Mouse (Mus musculus) G1E (cell line): ENCODE data around the gene Sms. TPM values are rescaled to one million over a fixed set of nuclear protein-coding genes. Genes with fewer than 3 reads are reported as not detected.

Source experiments
- ATAC-seq: 2 replicates; pipeline ENCODE4 v1.8.0; 2016; ENCODE audit warnings: mild to moderate bottlenecking; ENCODE audit not compliant: insufficient number of reproducible peaks, poor library complexity, low FRiP score, severe bottlenecking; ENCODE audit errors: extremely low read depth
- DNase-seq: peaks from one replicate; pipeline ENCODE4 v3.0.0; 2012; ENCODE audit warnings: low spot score
- H3K27me3 ChIP-seq: 2 replicates; pipeline ENCODE4 v1.6.1; 2012; ENCODE audit warnings: mild to moderate bottlenecking, low read length, inconsistent platforms; ENCODE audit not compliant: insufficient read depth
- H3K36me3 ChIP-seq: replicated peaks from 2 replicates; pipeline ENCODE3; 2012; ENCODE audit warnings: mild to moderate bottlenecking, inconsistent platforms
- H3K4me1 ChIP-seq: 2 replicates; pipeline ENCODE4 v1.6.1; 2012; ENCODE audit warnings: low read depth, low read length, inconsistent platforms, mixed read lengths; ENCODE audit not compliant: insufficient read depth
- H3K4me3 ChIP-seq: 2 replicates; pipeline ENCODE4 v1.5.1; 2012; ENCODE audit warnings: low read depth, mild to moderate bottlenecking, inconsistent platforms, low read length, moderate library complexity, mixed read lengths
- H3K9me3 ChIP-seq: replicated peaks from 2 replicates; pipeline ENCODE4 v1.6.1; 2012; ENCODE audit warnings: inconsistent platforms
- CTCF ChIP-seq: IDR thresholded peaks from 2 replicates; pipeline ENCODE4 v1.5.1; 2012; ENCODE audit warnings: low read depth, low read length, inconsistent platforms, mixed read lengths
- GATA1 ChIP-seq: IDR thresholded peaks from 2 replicates; pipeline ENCODE4 v1.6.1; 2012; ENCODE audit warnings: borderline replicate concordance, low read length, inconsistent platforms, mixed read lengths
- GATA2 ChIP-seq: IDR thresholded peaks from 2 replicates; pipeline ENCODE4 v1.6.1; 2012; ENCODE audit warnings: low read depth, low read length, inconsistent platforms, borderline replicate concordance
- POLR2AphosphoS5 ChIP-seq: IDR thresholded peaks from 2 replicates; pipeline ENCODE4 v1.6.1; 2012; ENCODE audit warnings: low read depth, low read length, inconsistent platforms; ENCODE audit not compliant: insufficient replicate concordance
- TAL1 ChIP-seq: conservative IDR thresholded peaks from 2 replicates; pipeline ENCODE4 v1.6.1; 2012; ENCODE audit warnings: low read depth, low read length, inconsistent platforms, mixed read lengths
- polyA plus RNA-seq: library from polyadenylated mRNA; stranded (reverse); fragments of >175 nt; gene quantifications from 2 replicates; pipeline ENCODE4 v1.2.3, GENCODE M21; 2012
- total RNA-seq, 2 experiments: library from RNA; stranded (forward) in 1 of 2; stranded (reverse) in 1 of 2; fragments of 200-1000 nt in 1 of 2; fragments of >200 nt in 1 of 2; fragmentation: Nextera tagmentation in 1 of 2; gene quantifications; 2 replicates each; pipeline ENCODE4 v1.2.3; 2014 to 2017

Sms gene
- total and polyA plus RNA-seq, 3 experiments = 35.5 to 80.6 (median 76.3) TPM

DNA sequence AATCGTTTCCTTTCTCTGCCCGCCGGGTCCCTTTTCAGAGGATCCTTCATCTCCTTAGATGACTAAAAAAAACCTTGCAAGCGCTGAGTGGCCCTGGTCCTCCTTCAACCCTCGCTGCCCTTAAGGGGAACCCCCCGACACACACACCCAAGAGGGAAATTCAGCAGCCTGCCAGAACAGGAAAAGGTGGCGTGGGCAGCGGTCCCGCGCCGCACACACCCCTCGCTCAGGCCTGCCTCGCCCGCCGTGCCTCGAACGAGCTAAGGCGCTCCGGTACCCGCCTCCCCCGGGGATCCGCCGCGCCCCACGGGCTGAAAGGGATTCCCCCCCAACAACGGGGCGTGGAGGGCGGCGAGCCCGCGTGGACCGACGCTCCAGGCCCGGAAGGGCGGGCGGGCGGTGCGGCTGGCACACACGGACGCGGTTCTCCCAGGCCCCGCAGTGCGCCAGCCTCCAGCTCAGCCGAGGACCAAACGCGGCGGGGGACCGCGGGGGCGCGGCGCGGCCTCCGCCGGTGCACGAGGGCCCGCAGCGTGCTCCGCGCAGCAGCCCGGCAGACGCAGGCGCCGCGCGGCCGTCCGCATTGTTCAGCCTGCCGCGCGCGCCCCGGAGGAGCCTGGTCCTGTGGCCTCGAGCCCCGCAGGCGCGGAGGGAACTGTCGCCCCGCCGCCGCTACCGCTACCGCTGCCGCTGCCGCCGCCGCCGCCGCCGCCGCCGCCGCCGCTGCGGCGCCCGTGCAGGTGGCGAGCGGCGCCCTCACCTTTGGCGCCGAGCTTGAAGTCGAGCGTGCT lies 747 bp downstream of the Sms start:
- no peak for DNase-seq
- Histone ChIP-seq H3K4me1 (peaks cover 18% of the 10 kb centered on the region), H3K9me3 (no peaks in the 10 kb centered on the region), H3K4me3 (peak overlapping the region; percentile 77), H3K36me3 (peaks cover 2% of the 10 kb centered on the region), H3K27me3 (no peaks in the 10 kb centered on the region)
- no peak for ATAC-seq
- TF ChIP-seq GATA1 = no peak
- no peak for TF ChIP-seq TAL1
- TF ChIP-seq POLR2AphosphoS5 = no peak
- TF ChIP-seq CTCF = no peak
- no peak for TF ChIP-seq GATA2

- Histone ChIP-seq H3K9me3 (no peaks in the 10 kb centered on the region), H3K4me1 (peaks cover 18% of the 10 kb centered on the region), H3K36me3 (peaks cover 2% of the 10 kb centered on the region), H3K4me3 (peak overlapping the region; percentile 77), H3K27me3 (no peaks in the 10 kb centered on the region)
- DNase-seq (no peak), ATAC-seq (no peak)
- TF ChIP-seq POLR2AphosphoS5 (no peak), CTCF (no peak), GATA1 (no peak)
These were observed 1.3 kb downstream of the Sms start for GRCm38 (mm10) chrX:157490769-157491144.

DNA sequence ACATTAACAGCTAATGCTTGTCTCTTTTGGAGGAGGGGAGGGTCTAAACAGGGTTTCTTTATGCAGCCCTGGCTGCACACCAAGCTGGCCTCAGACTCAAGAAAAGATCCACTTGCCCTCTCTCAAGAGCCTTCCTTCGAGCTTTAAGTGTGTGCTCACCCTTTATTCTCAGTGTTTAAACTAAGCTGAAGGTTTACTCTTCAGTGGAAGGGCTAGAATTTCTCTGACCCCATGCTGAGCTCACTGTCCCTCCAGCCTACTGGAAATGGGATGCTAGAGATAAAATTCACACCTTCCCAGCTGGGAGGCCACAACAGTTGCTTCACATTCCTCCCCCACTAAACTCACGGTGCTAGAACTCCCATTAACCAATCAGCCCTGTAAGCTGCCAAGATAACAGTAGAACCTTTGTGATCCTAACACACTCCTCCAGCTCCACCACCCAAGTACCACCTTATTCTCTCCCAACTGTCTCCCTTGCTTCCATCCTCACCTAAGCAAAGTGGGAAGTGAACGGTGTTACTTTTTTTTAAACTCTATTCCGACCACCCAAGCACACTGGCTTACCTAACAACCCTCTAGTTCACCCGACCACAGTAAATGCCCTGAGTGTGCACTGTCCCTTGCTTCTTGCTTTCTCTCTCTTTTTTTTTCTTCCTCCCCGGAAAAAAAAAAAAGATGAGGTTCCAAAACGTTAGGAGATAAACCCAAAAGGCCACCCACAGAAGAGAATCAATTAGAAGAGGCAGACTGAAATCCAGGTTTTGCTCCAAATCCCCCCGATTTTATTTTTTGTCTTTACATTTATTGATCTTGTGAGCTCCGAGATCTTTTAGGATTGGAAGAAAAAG lies 2.0 kb downstream of the Sms start:
- TF ChIP-seq CTCF = no peak
- no peak for TF ChIP-seq GATA1
- no peak for TF ChIP-seq POLR2AphosphoS5
- TF ChIP-seq GATA2 = no peak
- no peak for TF ChIP-seq TAL1
- Histone ChIP-seq H3K9me3 (no peaks in the 10 kb centered on the region), H3K36me3 (peaks cover 2% of the 10 kb centered on the region), H3K4me3 (peak overlapping the region; percentile 77; the same call in 1 of the 2 replicates), H3K4me1 (peaks cover 18% of the 10 kb centered on the region), H3K27me3 (no peaks in the 10 kb centered on the region)
- ATAC-seq = no peak
- DNase-seq = no peak

DNA sequence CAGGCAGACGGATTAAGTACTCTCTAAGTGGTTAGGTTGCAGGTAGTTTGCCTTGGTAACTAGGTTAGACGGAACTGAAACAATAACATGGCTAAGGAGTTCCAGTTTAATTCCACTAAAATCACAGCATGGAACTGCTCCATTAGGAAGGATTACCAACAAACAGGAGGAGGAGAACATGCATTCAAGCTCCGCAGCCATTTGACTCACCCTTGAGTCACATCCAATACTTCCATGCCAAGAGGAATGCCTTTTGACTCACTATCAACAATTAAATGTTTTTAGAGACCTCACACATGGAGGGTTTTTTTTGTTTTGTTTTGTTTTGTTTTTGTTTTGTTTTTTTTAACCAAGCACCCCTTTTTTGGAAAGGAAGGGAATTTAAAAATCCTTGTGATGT lies 3.3 kb downstream of the Sms start:
- Histone ChIP-seq H3K36me3 (peaks cover 2% of the 10 kb centered on the region), H3K4me3 (no peak overlapping the region), H3K27me3 (no peaks in the 10 kb centered on the region), H3K4me1 (peaks cover 18% of the 10 kb centered on the region), H3K9me3 (no peaks in the 10 kb centered on the region)
- no peak for TF ChIP-seq CTCF
- TF ChIP-seq GATA2 = no peak
- TF ChIP-seq TAL1 = no peak
- no peak for TF ChIP-seq GATA1
- TF ChIP-seq POLR2AphosphoS5 = no peak
- no peak for DNase-seq
- ATAC-seq = no peak

DNA sequence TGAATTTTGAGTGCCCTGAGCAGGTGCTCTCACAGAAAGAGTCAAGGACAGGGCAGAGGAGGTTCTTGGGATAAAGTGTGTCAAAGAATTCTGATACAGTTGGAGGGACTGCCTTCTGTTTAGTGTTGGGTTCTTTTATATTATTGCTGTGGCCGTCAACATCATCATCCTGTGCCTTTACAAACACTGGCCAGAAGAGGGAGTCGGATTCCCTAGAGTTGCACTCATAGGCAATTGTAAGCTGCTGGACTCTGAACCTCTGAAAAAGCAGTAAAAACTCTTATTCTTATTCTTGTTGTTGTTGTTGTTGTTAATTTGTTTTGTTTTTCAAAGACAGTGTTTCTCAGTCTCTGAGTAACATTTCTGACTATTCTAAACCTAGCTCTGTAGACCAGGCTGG lies 5.3 kb downstream of the Sms start:
- peaks cover 14% of the 10 kb centered on the region for H3K4me1 ChIP-seq
- H3K9me3 ChIP-seq = no peaks in the 10 kb centered on the region
- ATAC-seq = 0 out of 2 replicates have a peak, but pooled peaks have one; percentile 59
- H3K36me3 ChIP-seq = peaks cover 2% of the 10 kb centered on the region
- DNase-seq = no peak
- H3K27me3 ChIP-seq = no peaks in the 10 kb centered on the region
- TF ChIP-seq POLR2AphosphoS5 (no peak), CTCF (peak; percentile 12; the same call in 1 of the 2 replicates)
- no peak overlapping the region for H3K4me3 ChIP-seq

DNA sequence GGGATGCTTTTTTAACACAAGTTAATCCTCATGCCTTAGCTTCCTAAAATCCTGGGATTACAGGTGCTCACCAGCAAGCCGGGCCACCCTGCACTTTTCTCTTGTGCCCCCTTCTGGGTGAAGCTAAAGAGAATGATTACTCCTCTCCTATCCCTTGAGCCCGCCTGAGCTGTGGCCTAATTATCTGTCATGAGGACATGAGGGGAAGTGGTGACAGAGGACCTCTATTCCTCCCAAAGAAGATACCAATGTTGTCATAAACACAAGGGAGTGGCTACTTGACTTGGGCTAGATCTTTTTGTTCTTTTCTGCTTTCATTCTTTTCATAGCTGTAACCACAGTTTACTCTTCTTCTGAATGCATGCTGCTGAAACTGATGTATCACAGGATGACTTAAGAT lies 9.2 kb downstream of the Sms start:
- H3K9me3 ChIP-seq = no peaks in the 10 kb centered on the region
- no peak overlapping the region for H3K4me3 ChIP-seq
- H3K27me3 ChIP-seq = no peaks in the 10 kb centered on the region
- no peak for TF ChIP-seq POLR2AphosphoS5
- TF ChIP-seq GATA2 = no peak
- no peak for TF ChIP-seq GATA1
- no peak for TF ChIP-seq CTCF
- no peak for TF ChIP-seq TAL1
- peaks cover 6% of the 10 kb centered on the region for H3K36me3 ChIP-seq
- peaks cover 6% of the 10 kb centered on the region for H3K4me1 ChIP-seq
- DNase-seq (no peak), ATAC-seq (no peak)
